Mouse (Mus musculus) midbrain, embryonic 16.5 days (tissue): Measurements from ENCODE around the gene Smad3. TPM values are rescaled to one million over a fixed set of nuclear protein-coding genes. Genes with fewer than 3 reads are reported as not detected.

Source experiments
- ATAC-seq: fragments of 200-750 bp; cut with Nextera tagmentation; 2 replicates; pipeline ENCODE4 v1.8.0; 2017; ENCODE audit warnings: moderate TSS enrichment
- H3K27ac ChIP-seq: fragments of 300-500 bp; sonication (generic); 2 replicates; pipeline ENCODE4 v1.5.1; 2014; ENCODE audit warnings: mild to moderate bottlenecking, low read length, mixed read lengths
- H3K27me3 ChIP-seq: fragments of 300-500 bp; sonication (generic); 2 replicates; pipeline ENCODE4 v1.6.1; 2014; ENCODE audit warnings: low read depth, low read length, mixed read lengths; ENCODE audit not compliant: control insufficient read depth, insufficient read depth
- H3K36me3 ChIP-seq: fragments of 300-500 bp; sonication (generic); 2 replicates; pipeline ENCODE4 v1.6.1; 2014; ENCODE audit warnings: mild to moderate bottlenecking, low read length, moderate library complexity, mixed read lengths; ENCODE audit not compliant: control insufficient read depth, insufficient read depth
- H3K4me1 ChIP-seq: fragments of 300-500 bp; sonication (generic); 2 replicates; pipeline ENCODE4 v1.6.1; 2014; ENCODE audit warnings: mild to moderate bottlenecking, low read length, mixed read lengths; ENCODE audit not compliant: control insufficient read depth, insufficient read depth
- H3K4me2 ChIP-seq: fragments of 300-500 bp; sonication (generic); 2 replicates; pipeline ENCODE4 v1.6.1; 2014; ENCODE audit warnings: mild to moderate bottlenecking, low read length, mixed read lengths
- H3K4me3 ChIP-seq: fragments of 300-500 bp; sonication (generic); 2 replicates; pipeline ENCODE4 v1.5.1; 2014; ENCODE audit warnings: low read depth, mild to moderate bottlenecking, low read length, moderate library complexity, mixed read lengths
- H3K9ac ChIP-seq: fragments of 300-500 bp; sonication (generic); 2 replicates; pipeline ENCODE4 v1.6.1; 2014; ENCODE audit warnings: low read depth, low read length, mixed read lengths
- H3K9me3 ChIP-seq: fragments of 300-500 bp; sonication (generic); replicated peaks from 2 replicates; pipeline ENCODE4 v1.6.1; 2014; ENCODE audit warnings: mild to moderate bottlenecking, low read length, mixed read lengths; ENCODE audit not compliant: control insufficient read depth, poor library complexity, severe bottlenecking
- WGBS: fragments of 180-500 bp; shearing (Covaris S2); extraction: QIAGEN DNeasy Blood & Tissue Kit; methylation state at CpG from one replicate; pipeline ENCODE4 v1.1.7; 2014; 5-methylcytosine and 5-hydroxymethylcytosine counted together
- polyA plus RNA-seq: library from polyadenylated mRNA; unstranded; fragments of >200 nt; fragmentation: Nextera tagmentation; extraction: Ambion mirVana; gene quantifications from 2 replicates; pipeline ENCODE4 v1.2.1, GENCODE M21; 2015

Gene Smad3
- polyA plus RNA-seq, 1 experiment from 2014 or later: 5.7 TPM

- no peak for ATAC-seq
- H3K4me1 ChIP-seq: peaks cover 2% of the 10 kb centered on the region; the same call in 1 of the 2 replicates
- 90% methylated on average over 2 of the region's 2 CpGs for WGBS
- no peak overlapping the region for H3K9ac ChIP-seq
- H3K4me3 ChIP-seq: no peak overlapping the region
- no peaks in the 10 kb centered on the region for H3K36me3 ChIP-seq
- H3K9me3 ChIP-seq: no peaks in the 10 kb centered on the region
- H3K27me3 ChIP-seq: no peaks in the 10 kb centered on the region
- H3K4me2 ChIP-seq: no peak overlapping the region
- H3K27ac ChIP-seq: no peak overlapping the region
These were observed 65.8 kb downstream of the Smad3 start for GRCm38 (mm10) chr9:63691960-63692359.

DNA sequence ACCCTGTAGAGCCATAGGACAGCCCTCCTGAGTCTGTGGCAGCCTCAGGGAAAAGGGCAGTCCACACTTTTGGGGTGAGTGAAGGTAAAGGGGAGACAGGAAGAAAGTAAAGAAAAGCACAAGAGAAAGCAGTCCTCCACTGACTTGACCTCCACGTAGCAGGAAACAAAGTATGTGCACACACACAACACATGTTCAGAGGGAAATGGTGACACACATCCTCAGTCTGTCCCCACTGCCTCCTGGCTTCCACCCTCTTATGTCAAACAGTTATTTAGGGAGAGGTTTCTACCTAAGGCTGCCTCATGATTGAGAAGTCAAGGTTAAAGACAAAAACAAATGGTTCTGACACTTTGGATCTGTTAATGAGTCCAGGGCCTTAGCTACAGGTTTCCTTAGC, 67.3 kb downstream of the Smad3 start:
- H3K36me3 ChIP-seq: no peaks in the 10 kb centered on the region
- H3K27ac ChIP-seq: no peak overlapping the region
- H3K4me2 ChIP-seq: no peak overlapping the region
- 100% methylated on average over 1 of the region's 1 CpGs for WGBS
- ATAC-seq: no peak
- H3K4me3 ChIP-seq: no peak overlapping the region
- no peaks in the 10 kb centered on the region for H3K9me3 ChIP-seq
- no peaks in the 10 kb centered on the region for H3K4me1 ChIP-seq
- H3K27me3 ChIP-seq: no peaks in the 10 kb centered on the region
- no peak overlapping the region for H3K9ac ChIP-seq

DNA sequence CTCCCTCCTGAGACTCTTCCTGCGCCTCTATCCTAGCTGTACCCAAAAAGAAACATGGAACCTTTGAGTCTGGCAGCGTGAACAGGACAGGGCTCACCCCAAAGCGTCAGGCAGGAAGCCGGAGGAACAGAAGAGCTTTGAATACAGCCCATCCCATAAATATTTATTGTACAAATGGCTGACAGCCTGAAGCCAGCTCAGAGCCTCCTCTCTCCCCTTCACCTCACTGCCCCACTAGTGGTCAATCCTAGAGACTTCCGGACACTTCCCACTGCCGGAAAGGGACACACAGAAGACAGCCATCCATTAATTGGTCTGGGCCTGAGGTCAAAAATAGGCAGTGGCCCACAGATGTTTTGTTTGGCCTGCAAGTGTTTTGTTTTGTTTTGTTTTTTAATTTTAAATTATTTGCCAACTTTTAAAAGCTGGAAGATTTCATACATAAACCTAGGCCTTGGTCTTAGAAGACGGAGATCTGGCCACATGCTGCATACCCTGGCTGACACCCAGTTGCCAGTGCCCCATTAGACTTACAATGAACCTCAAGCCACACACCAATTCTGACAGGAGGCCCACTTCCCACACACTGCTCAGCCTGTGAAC, 70.3 kb downstream of the Smad3 start:
- Histone ChIP-seq H3K4me1 (no peaks in the 10 kb centered on the region), H3K27me3 (no peaks in the 10 kb centered on the region), H3K36me3 (no peaks in the 10 kb centered on the region), H3K9ac (no peak overlapping the region), H3K27ac (no peak overlapping the region), H3K4me3 (no peak overlapping the region), H3K9me3 (no peaks in the 10 kb centered on the region), H3K4me2 (no peak overlapping the region)
- no peak for ATAC-seq
- 79% methylated on average over 7 of the region's 7 CpGs for WGBS

- 45% methylated on average over 5 of the region's 5 CpGs for WGBS
- Histone ChIP-seq H3K4me2 (no peak overlapping the region), H3K4me1 (no peaks in the 10 kb centered on the region), H3K27me3 (no peaks in the 10 kb centered on the region), H3K9me3 (no peaks in the 10 kb centered on the region), H3K4me3 (no peak overlapping the region), H3K9ac (no peak overlapping the region), H3K27ac (no peak overlapping the region), H3K36me3 (no peaks in the 10 kb centered on the region)
- ATAC-seq: no peak
These were observed 72.4 kb downstream of the Smad3 start for GRCm38 (mm10) chr9:63685352-63685751.

DNA sequence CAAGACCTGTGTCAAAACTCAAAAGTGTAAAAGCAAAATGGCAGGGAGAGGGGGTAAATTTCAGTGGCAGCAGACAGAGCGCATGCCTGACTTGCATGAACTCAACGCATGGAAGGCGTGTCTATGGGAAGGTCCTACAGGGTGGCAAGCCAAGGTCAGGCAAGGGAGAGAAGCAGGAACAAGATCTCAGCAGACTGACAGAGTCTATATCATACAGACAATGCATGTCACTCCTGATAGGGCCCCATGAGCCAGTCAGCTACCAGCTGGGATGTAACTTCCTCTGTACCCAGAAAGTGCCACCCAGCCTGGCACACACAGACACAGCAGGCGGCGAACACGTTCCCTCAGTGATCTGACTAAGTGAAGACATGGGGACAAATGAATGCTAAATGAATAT, 73.5 kb downstream of the Smad3 start:
- Histone ChIP-seq H3K9me3 (no peaks in the 10 kb centered on the region), H3K36me3 (no peaks in the 10 kb centered on the region), H3K4me3 (no peak overlapping the region), H3K4me1 (no peaks in the 10 kb centered on the region), H3K4me2 (no peak overlapping the region), H3K27ac (no peak overlapping the region), H3K9ac (no peak overlapping the region), H3K27me3 (no peaks in the 10 kb centered on the region)
- ATAC-seq: no peak
- 96% methylated on average over 6 of the region's 6 CpGs for WGBS

GRCm38 (mm10) chr9:63682943-63683342, 74.9 kb downstream of the Smad3 start:
- Histone ChIP-seq H3K4me2 (no peak overlapping the region), H3K4me3 (no peak overlapping the region), H3K4me1 (no peaks in the 10 kb centered on the region), H3K27ac (no peak overlapping the region), H3K9me3 (no peaks in the 10 kb centered on the region), H3K36me3 (no peaks in the 10 kb centered on the region), H3K27me3 (no peaks in the 10 kb centered on the region), H3K9ac (no peak overlapping the region)
- no peak for ATAC-seq
- 89% methylated on average over 2 of the region's 2 CpGs for WGBS

DNA sequence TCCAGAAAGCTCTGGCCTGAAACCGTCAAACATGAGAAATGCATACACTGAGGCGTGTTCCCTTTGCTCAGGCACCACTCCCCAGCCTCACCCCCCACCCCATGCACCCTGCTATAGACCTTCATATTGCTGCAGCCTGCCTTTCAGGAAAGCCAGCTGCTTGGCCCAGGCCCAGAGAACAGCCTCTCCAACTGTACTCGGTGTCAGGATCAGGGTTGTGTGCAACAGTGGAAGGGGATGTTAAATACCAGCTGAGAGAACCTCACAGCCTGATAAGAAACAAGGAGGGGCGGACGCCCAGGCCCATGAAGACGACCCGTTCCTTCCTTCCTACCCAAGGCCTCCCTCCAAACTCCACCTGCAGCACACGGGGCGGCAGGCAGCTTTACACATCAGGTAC, 75.5 kb downstream of the Smad3 start:
- H3K27ac ChIP-seq: no peak overlapping the region
- no peak for ATAC-seq
- no peaks in the 10 kb centered on the region for H3K27me3 ChIP-seq
- no peaks in the 10 kb centered on the region for H3K9me3 ChIP-seq
- no peaks in the 10 kb centered on the region for H3K4me1 ChIP-seq
- H3K9ac ChIP-seq: no peak overlapping the region
- no peak overlapping the region for H3K4me2 ChIP-seq
- H3K4me3 ChIP-seq: no peak overlapping the region
- WGBS: 83% methylated on average over 9 of the region's 9 CpGs
- H3K36me3 ChIP-seq: no peaks in the 10 kb centered on the region

DNA sequence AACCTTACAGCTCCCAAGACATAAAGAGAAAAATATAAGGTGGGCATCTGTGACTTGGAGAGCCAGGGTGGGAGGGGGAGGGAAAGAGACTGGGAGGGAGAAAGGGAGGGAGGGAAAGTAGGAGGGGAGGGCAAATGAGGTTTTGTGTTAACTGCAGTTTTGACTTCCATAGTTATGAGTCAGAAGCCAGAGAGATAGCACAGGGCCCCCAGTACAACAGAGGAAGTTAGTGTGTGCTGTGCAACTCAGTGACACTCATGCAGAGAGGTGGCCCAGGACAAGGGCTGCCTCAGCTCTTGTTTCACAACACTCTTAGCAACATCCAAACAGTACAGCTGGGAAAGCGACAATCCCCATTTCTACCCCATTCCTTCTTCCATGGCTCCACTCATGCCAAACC, 79.7 kb downstream of the Smad3 start:
- no peak for ATAC-seq
- Histone ChIP-seq H3K4me3 (no peak overlapping the region), H3K9me3 (no peaks in the 10 kb centered on the region), H3K4me2 (no peak overlapping the region), H3K36me3 (no peaks in the 10 kb centered on the region), H3K27me3 (no peaks in the 10 kb centered on the region), H3K9ac (no peak overlapping the region), H3K27ac (no peak overlapping the region), H3K4me1 (no peaks in the 10 kb centered on the region)
- WGBS: 86% methylated on average over 1 of the region's 1 CpGs

GRCm38 (mm10) chr9:63677621-63678020, 80.2 kb downstream of the Smad3 start:
- no peaks in the 10 kb centered on the region for H3K4me1 ChIP-seq
- H3K4me3 ChIP-seq: no peak overlapping the region
- H3K9me3 ChIP-seq: no peaks in the 10 kb centered on the region
- H3K4me2 ChIP-seq: no peak overlapping the region
- H3K9ac ChIP-seq: no peak overlapping the region
- H3K27me3 ChIP-seq: no peaks in the 10 kb centered on the region
- no peaks in the 10 kb centered on the region for H3K36me3 ChIP-seq
- WGBS: 69% methylated on average over 3 of the region's 3 CpGs
- no peak for ATAC-seq
- no peak overlapping the region for H3K27ac ChIP-seq
